Mouse (Mus musculus) G1E-ER4 (cell line): ENCODE measurements around the gene Ank2. TPM values are rescaled to one million over a fixed set of nuclear protein-coding genes. Genes with fewer than 3 reads are reported as not detected.

Source experiments
- GATA1 ChIP-seq: IDR thresholded peaks from one replicate; pipeline ENCODE4 v1.8.0; 2012; ENCODE audit warnings: low read length, inconsistent platforms
- polyA plus RNA-seq: library from polyadenylated mRNA; stranded (reverse); fragments of >175 nt; gene quantifications from 2 replicates; pipeline ENCODE4 v1.2.3, GENCODE M21; 2012

Ank2 gene
- polyA plus RNA-seq, 1 experiment = 19.3 TPM

- no peak for TF ChIP-seq GATA1
These were observed 285.6 kb downstream of the Ank2 start for GRCm38 (mm10) chr3:127213534-127213933.

- TF ChIP-seq GATA1 = no peak
These were observed 288.0 kb downstream of the Ank2 start for GRCm38 (mm10) chr3:127211119-127211518.

GRCm38 (mm10) chr3:127210552-127210951, 288.6 kb downstream of the Ank2 start:
- no peak for TF ChIP-seq GATA1

- TF ChIP-seq GATA1 = no peak
These were observed 290.3 kb downstream of the Ank2 start for GRCm38 (mm10) chr3:127208871-127209270.

- TF ChIP-seq GATA1 = no peak
These were observed 293.2 kb downstream of the Ank2 start for GRCm38 (mm10) chr3:127205883-127206434.

- TF ChIP-seq GATA1 = no peak
These were observed 296.6 kb downstream of the Ank2 start for GRCm38 (mm10) chr3:127202484-127203115.

- no peak for TF ChIP-seq GATA1
These were observed 298.4 kb downstream of the Ank2 start for GRCm38 (mm10) chr3:127200789-127201188.

GRCm38 (mm10) chr3:127199112-127199665, 300.0 kb downstream of the Ank2 start:
- TF ChIP-seq GATA1 = no peak

GRCm38 (mm10) chr3:127198656-127199055, 300.5 kb downstream of the Ank2 start:
- no peak for TF ChIP-seq GATA1

GRCm38 (mm10) chr3:127188789-127189128, 310.4 kb downstream of the Ank2 start:
- no peak for TF ChIP-seq GATA1

GRCm38 (mm10) chr3:127188086-127188788, 310.9 kb downstream of the Ank2 start:
- TF ChIP-seq GATA1 = no peak

GRCm38 (mm10) chr3:127187081-127187480, 312.1 kb downstream of the Ank2 start:
- TF ChIP-seq GATA1 = no peak

GRCm38 (mm10) chr3:127186239-127186638, 312.9 kb downstream of the Ank2 start:
- no peak for TF ChIP-seq GATA1

GRCm38 (mm10) chr3:127183998-127184753, 315.0 kb downstream of the Ank2 start:
- TF ChIP-seq GATA1 = no peak

GRCm38 (mm10) chr3:127172697-127173096, 326.5 kb downstream of the Ank2 start:
- no peak for TF ChIP-seq GATA1

- TF ChIP-seq GATA1 = no peak
These were observed 328.9 kb downstream of the Ank2 start for GRCm38 (mm10) chr3:127170246-127170645.
